Mouse (Mus musculus) left cerebral cortex, adult 18-20 months (tissue): ENCODE data around the gene Pan2. TPM values are rescaled to one million over a fixed set of nuclear protein-coding genes. Genes with fewer than 3 reads are reported as not detected.
"Not testable (repeated sequence)": the region's sequence is repeated elsewhere in the genome, so short reads cannot be mapped to it uniquely, and the experiment has no call there.

Experiments
- DNase-seq, 2 experiments: peaks; one replicate each; pipeline ENCODE4 v3.0.0; 2021 to 2022; ENCODE audit warnings: low spot score in 2 of 2, mixed read lengths in 1 of 2
- total RNA-seq, 2 experiments: library from RNA; stranded (reverse); gene quantifications; 2 replicates each; pipeline ENCODE4 v1.2.3; 2021

The Pan2 gene
- total RNA-seq, 2 experiments from 2014 or later: 12.7 to 15.2 TPM

DNA sequence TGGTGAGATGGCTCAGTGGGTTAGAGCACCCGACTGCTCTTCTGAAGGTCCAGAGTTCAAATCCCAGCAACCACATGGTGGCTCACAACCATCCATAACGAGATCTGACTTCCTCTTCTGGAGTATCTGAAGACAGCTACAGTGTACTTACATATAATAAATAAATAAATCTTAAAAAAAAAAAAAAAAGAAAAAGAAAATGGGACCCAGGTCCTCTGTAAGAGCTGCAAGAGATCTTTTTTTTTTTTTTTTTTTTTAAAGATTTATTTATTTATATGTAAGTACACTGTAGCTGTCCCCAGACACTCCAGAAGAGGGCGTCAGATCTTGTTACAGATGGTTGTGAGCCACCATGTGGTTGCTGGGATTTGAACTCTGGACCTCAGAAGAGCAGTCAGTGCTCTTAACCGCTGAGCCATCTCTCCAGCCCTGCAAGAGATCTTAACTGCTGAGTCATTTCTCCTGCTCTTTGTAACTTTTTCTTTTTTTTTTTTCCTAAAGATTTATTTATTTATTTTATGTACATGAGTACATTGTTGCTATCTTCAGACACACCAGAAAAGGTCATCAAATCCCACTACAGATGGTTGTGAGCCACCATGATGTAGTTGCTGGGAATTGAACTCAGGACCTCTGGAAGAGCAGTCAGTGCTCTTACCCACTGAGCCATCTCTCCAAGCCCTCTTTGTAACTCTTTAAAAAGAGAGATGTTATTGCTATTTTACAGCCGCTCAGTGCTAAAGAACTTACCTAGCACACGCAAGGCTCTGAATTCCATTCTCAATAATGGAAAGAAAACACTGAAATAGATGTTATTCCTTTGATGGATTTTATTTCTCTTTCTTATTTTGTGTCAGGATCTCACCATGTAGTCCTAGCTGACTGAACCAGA is 29.5 kb downstream of the Pan2 start:
- not testable (repeated sequence) for DNase-seq

DNA sequence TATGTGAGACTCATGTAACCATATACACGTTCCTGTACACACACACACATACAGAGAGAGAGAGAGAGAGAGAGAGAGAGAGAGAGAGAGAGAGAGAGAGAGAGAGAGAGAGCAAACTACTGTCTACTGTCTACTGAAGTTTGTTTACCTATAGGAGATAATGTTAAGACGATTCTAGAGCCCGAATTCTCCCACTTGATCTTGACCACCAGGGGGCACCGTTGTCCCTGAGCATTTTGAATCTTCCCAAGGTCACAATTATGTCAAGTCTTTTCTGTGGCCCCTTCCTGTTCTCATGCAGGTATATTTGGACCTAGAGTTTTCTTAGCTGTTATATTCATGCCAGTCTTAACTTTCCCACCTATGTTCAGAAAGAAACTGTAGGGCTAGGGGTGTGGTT is 32.4 kb downstream of the Pan2 start:
- peak; percentile 69 to 77 for DNase-seq

DNA sequence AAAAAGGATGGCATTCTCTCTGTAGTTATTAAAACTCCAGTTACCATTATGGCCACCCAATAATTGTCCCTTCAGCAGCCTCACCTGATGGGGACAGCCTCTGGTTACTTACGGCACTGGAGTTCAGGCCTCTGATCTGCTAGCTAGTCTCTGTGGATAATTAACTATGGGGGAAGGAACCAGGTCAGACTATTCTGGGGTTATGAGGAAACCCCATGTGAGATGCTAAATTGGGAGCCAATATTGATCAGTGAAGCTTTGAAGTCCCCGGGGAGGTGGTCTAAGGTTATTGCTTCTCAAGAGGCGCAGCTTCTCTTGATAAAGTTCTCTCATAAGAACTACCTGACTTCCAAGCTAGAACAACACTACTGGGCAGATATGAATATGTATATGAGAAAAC is 33.1 kb downstream of the Pan2 start:
- DNase-seq: no peak

DNA sequence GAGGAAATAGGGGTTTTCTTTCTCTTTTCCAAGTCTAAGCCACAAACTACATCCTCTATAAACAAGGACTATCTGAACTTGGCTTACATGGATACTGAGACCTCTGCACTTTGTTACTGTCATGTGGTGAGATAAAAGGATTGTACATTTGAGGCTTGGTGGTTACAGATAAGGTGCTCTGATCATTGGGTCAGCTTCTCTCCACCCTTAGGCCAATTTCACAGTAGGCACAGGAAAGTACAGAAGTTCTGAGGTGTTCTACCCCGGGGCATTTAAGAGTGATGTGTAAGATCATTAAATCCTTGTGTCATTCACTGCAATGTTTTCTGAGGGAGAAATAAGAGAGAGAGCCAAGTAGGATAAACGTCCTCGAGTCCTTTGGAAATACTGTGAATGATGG is 33.5 kb downstream of the Pan2 start:
- DNase-seq: no peak

DNA sequence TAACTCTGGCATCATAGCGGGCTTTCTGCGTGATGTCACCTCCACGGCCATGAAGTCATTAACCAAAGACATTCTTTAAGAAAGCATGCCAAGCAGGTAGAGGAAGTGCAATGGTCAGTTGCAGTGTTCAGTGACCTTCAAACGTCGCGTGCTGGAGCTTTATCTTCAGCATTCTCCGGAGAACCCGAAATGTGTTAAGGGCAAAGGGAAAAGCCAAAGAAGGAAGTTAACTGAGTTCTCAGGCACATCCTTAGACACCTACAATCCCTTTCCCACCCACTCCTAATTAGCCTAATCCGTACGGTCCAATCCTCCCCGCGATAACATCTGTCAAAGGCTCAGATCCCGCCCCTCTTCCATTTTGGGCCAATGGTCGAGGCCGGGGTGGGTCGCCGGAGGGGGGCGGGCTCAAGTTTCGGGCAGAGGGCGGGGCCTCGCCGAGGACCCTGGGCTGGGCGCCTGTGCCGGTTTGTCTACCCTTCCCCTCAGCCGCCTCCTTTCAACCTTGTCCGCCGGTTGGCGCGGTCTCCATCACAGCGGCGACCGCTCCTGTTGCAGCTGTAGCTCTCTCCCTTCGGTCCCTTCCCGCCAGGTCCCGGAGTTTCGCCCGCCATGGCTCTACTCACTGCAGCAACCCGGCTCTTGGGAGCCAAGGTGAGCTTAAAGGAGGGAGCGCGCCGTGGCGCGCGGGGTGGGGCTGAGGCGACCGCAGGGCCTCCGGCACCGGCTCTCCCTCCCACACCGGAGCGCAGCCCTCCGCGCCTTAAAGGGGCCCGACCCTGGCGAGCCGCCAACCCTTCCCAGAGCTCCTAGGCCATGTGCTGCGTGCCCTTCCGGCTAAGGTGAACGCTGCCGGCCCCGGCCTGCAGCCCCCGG is 34.4 kb downstream of the Pan2 start, which contains the start of gene Cs:
Cs (plus strand) TSS at position 429 of the 876 bp plus-strand sequence.
- peak; percentile 94 to 95 for DNase-seq

DNA sequence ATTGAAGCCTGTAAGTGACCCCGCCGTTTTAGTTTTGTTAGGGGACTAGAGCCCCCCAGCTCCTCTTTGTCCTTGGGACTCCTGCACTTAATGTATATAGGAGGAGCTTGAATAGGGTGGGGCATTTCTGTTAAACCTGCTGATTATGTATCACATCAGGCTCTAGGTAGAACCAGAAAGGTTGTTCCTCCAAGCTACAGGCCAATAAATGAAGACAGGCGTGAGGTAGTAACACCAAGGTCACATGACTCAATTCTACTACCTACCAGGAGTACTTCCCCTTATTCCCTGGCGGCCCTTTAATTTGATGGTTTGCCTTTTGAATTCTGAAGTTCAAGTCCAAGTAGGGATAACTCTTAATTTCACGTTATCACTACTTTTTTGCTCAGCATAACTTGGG is 35.3 kb downstream of the Pan2 start:
- no peak for DNase-seq

DNA sequence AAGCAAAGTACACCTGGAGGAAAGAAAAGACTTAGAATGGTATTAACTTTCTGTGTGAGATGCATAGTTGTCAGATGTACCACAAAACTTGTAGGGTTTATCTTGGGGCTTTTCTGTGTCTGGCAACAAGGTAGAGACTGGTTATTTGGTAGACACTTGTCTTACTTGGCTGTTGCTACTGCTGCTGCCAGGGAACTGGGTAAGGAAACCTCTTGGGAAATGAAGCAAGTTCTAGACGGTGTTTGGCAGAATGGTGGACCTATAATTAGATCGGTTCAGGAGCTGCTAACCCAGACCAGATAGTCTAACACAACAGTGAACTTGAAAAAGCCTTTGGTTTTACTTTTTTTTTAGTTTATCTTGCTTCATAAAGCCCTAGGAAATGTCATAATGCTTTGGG is 35.8 kb downstream of the Pan2 start:
- DNase-seq: no peak

DNA sequence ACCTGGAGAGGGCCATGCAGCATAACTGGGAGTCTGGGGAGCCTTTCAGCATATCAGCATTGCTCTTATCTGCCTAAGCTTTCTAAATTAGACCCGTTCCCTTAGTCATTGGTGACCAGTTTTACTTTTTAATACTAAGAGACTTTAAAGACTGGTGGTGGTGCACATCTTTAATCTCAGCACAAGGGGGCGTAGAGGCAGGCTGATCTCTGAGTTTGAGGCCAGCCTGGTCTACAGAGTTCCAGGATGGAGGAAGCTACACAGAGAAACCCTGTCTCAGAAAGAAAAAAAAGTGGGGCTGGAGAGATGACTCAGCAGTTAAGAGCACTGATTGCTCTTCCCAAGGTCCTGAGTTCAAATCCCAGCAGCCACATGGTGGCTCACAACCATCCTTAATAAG is 37.1 kb downstream of the Pan2 start:
- no peak for DNase-seq

DNA sequence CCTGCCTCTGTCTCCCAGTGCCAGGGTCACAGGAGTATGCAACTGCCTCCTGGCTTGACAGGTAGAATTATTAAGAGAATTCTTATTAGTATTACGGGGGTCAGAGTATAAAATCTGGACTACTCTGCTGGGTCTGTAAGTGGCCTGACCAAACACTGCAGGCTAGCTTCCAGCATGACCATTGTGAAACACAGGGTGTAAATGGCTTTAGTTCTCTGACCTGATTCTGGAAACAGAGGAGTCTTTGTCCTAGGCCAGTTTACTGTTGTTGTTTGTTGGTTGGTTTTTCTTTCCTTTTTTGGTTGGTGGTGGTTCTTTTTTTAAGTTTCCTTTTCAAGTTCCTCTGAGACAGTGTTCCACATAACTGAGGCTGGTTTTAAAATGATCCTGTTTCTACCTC is 40.3 kb downstream of the Pan2 start:
- DNase-seq: no peak

DNA sequence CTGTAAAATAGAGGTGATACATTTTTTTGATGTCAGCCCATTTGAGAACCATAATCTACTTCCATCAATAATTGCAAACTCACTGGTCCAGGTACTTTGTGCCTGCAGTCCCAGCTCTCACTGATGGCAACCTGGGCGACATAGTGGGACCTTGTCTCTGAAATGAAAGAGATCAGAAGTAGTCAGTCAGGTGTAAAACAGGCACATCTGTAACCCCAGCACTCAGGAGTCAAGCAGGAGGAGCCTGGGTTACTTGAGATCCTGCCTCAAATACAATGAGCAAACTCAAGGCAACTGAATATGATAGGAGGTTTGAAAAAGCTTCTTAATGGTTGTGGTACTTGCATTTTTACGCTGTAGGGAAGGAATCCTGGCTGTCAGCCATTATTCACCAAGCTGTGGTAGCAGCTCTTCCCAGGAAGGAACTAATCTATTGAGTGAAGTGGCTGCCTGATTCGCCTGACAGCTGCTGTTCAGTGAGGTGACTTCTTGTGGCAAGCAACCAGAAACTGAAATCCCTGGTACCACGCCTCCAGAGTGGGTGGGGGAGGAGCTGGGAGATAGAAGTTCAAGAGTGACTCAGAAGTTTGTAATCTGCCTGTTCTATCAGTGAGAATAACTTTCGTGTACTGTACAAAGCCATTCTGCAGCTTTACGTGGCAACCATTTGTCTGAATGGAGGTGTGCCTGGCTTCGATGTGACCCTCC is 41.6 kb downstream of the Pan2 start:
- DNase-seq: peak; percentile 59 to 66

DNA sequence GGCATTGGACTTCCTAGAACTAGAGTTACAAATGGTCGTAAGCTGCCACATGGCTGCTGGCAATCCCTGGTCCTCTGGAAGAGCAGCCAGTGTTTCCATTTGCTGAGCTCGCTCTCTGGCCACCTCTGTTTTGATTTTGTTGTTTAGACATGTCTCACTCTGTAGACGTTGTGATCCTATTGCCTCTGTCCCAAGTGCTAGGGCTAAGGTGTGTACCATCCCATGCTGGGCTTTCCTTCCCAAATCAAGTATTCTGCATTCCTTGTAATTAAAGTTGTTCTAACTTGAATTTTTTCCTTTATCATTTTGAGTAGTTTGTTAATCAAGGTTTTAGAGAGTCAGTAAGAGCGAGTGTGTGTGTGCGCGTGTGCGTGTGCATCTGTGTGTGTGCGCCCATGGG is 44.4 kb downstream of the Pan2 start:
- no peak for DNase-seq

DNA sequence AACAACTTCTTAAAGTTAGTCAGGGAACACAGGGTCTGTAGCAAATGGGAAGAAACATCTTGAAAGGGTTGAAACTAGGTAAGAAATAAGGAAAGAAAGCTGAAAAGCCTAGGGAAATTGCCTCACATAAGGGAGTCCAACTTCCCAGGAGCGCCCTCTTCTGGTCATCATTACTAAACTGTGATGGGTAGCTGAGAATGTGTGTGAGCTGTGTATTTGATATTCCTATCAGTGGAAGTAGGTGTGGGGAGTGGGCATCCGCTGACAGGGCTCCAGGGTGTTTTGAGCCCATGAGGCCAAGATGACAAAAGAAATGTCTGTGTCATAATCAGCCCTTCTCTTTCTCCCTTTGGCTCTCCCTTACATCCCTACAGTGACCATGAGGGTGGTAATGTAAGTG is 55.7 kb downstream of the Pan2 start:
- DNase-seq: peak; percentile 49 to 76

DNA sequence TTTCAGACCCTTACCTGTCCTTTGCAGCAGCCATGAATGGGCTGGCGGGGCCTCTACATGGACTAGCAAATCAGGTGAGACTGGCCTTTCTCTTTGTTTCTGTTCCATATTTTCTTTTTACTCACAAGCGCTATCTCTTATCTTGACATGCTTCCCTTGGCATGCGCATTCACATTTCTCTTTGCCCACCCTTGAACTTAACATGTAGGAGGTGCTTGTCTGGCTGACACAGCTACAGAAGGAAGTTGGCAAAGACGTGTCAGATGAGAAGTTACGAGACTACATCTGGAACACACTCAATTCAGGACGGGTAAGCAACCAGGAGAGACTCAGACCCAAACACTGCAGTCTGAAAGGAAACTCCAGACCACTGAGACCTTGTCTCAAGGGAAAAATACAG is 56.1 kb downstream of the Pan2 start:
- no peak for DNase-seq

DNA sequence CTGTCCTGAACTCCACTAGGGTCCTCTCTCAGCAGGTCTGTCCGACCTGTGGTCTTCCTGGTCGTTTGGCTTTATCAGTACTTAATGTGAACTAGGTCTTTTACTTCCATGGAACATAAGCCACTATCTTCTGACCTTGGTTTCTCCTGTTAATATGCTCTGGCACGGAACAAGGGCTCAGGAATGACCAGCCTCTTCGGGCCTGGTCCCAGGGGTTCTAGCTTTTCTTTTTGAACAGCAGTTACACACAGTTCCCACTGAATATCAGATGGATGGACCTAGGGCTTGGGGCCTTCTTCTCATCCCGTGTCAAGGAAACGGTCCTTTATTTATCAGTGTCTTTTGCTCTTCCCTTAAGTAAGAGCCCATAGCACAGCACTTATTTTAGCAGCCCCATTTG is 58.7 kb downstream of the Pan2 start:
- no peak for DNase-seq

DNA sequence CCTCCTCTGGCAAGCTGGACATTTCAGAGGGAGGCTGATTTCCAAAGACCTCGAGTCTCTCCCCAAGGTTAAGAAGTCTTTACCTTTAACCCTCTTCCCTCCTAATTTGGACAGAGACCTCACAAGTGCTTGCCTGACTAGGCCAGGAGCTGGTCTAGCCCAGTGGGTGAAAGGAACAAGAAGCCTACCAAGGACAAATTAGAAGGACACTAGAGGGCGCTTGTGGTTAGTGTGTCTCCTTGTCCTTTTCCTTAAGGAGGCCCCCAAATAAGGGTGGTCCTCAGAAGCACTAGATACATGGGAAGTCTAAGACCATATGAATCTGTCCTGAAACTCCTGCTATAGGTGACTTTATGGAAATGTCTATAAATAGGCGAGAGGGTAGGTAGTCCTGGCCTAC is 59.4 kb downstream of the Pan2 start:
- peak in 1 of 2 experiments; percentile 22 for DNase-seq

DNA sequence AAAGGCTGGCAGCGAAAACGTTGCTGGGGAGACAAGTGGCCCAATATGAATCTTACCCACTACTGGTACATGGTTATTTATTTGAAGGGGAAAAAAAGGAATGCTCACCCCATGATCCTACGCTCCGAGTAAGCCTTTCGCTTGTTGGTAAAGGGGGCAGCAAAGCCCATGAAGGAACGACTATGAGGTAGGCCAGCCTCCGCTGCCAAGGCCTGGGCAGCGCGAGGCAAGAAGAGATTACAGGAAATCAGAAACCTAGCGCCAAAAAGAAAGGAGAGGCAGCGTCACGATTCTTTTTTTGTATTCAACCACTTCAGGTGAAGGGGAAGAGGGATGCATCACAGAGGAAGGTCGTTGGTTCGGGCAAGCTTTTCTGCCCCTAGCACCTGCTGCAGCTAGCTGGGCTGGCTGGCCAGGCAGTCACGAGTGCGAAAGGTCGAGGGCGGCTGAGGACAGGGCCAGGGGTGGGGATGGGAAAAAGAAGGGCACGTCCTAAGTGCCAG is 64.8 kb downstream of the Pan2 start:
- no peak for DNase-seq

DNA sequence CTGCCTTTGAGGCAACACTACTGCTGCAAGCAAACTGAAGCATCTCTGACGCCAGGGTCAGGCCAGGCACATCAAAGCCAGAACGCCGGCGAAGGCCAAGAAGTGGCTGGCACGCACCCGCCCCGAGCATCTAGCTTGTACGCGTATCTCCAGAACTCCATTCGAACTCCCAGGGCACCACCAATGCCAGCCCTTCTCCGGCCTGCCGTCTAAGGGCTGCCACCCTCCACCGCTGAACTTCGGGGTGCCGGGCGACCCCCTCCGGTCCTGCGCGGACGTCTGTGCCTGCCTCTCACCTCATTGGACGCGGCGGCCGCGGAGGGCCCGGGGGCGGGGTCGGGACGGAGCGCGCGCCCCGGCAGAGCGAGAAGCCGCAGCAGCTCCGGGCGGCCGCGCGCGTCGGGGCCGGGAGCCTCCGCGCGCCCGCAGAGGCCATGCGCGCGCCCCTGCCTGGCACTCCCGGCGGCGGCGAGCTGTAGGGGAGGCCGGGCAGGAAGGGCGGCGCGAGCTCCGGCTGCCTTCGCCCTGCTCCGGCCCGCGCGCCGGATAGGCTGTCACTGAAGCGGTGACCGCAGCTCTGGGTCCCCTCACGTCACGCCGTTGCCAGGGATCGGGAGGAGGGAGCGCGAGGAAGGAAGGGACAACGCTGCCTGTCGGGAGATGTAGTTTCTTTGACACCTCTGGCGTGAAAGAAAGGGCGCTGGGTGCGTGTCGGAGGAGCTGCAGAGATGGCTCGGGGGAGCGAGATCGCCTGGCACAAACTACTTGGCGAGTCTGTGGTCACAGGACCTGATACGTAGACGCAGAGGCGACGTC is 65.5 kb downstream of the Pan2 start, which contains the start of gene Coq10a:
Coq10a (minus strand) TSS at position 596 of the 816 bp plus-strand sequence.
- DNase-seq: peak; percentile 86 to 94

DNA sequence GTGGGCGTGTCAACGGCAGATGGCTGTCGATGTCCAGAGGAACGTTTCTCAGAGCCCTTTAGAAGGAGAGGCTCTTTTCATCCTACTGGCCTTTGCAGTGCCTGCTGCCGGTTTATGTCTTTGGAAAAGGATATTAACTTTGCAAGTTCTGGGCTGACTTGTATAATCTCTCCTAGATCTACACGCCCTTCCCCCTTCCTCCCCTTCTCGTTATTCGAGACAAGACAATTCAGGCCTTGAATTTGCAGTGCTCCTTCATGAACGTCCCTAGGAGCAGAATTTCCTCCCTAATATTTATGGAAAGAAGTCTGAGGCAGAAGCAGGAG is 66.0 kb downstream of the Pan2 start:
- no peak for DNase-seq

DNA sequence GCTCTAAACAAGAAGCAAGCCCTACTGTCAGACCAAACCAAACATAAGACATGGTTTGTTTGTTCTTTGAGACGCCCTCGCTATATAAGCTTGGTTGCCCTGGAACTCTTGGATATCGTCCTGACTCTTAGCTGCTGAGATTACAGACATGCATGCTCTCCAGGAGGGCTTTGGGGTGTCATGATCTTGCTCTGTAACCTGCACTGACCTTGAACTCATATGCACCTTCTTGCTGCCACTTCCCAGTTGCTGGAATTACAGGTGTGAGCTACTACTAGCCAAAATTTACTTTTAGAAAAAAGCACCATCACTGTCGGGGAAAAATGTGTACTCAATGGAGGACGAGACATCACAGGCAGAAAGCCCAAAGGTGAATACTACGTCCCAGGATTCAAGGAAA is 66.5 kb downstream of the Pan2 start:
- DNase-seq: no peak

DNA sequence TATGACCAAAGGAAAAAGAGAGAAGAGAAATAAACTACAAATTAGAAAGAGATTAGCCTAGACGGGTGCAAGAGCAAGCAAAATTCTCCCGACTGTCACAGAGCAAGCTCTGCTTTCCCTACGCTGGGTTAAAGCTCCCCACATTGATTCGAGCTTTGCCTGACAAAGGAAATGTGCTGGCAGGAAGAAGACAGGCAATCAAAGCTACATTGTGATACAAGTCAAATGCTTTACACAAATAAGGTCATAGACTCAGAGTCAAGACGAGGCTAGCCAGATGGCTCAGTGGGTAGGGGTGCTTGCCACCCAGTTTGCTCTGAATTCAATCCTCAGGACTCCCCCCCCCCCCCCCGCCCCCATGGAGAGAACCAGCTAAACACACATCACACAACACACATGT is 66.9 kb downstream of the Pan2 start:
- no peak for DNase-seq
